Mouse (Mus musculus): Measurements from ENCODE around the gene Mtss1l. TPM values are rescaled to one million over a fixed set of nuclear protein-coding genes. Genes with fewer than 3 reads are reported as not detected.

Gene Mtss1l
- polyA plus RNA-seq, 1 experiment from 2014 or later = 16.2 TPM

DNA sequence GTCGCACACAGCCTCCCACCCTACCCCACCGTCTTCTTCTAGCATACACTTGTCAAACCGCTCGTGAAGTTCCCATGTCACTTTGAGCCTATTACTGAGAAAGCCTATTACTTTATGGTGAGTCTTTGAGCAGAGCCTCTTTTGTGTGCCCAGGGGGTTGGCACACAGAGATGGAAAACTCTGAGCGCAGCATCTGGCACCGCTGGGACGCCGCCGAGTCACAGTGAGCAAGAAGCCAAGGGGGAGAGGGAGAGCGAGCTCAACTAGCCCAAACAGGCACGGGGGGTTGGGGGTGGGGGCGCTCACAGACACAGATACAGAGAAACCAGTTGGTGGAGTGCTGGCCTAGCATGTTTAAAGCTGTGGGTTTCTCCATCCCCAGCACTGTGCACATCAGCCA is 68.3 kb downstream of the Mtss1l start:
- Histone ChIP-seq H3K27me3 (replicated peaks) (no peaks in the 10 kb centered on the region), H3K9me3 (no peaks in the 10 kb centered on the region), H3K36me3 (no peaks in the 10 kb centered on the region), H3K27ac (no peak overlapping the region), H3K4me3 (replicated peaks) (no peak overlapping the region), H3K4me1 (peaks cover 15% of the 10 kb centered on the region), H3K9ac (no peak overlapping the region), H3K4me2 (no peak overlapping the region)
- ATAC-seq (ENCODE audit: insufficient read depth, low FRiP score, low read depth) = no peak
- WGBS = 55% methylated on average over 12 of the region's 12 CpGs

DNA sequence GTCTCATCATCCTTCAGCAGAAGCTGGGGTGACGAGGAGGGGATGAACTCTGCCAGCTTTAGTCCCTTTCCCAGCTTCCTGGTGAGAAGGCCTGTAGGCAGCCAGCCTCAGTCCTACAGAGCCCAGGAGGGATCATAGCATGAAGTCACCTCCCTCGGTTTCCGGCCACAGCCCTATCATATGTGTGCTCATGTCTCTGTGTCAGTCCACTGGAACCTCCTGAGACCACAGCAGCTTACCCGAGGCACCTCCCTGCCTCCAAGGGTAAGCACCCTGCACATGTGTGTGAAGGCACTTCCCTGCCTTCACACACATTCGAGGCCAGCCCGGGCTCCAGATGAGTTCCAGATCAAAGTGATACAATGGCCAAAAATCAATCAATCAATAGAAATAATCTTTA is 69.0 kb downstream of the Mtss1l start:
- H3K27ac ChIP-seq = no peak overlapping the region
- 34% methylated on average over 6 of the region's 6 CpGs for WGBS

More for the DNA sequence above, 69.0 kb downstream of the Mtss1l start:
- Histone ChIP-seq H3K27me3 (replicated peaks) (no peaks in the 10 kb centered on the region), H3K36me3 (no peaks in the 10 kb centered on the region), H3K4me1 (peaks cover 15% of the 10 kb centered on the region), H3K9me3 (no peaks in the 10 kb centered on the region), H3K4me3 (replicated peaks) (no peak overlapping the region), H3K4me2 (no peak overlapping the region), H3K9ac (no peak overlapping the region)
- ATAC-seq (ENCODE audit: insufficient read depth, low FRiP score, low read depth) = no peak

Other genes starting within 250 kb of the Mtss1l start
- gene Vac14, start 102.9 kb upstream of the Mtss1l start, polyA plus RNA-seq (2015; fragmentation: Nextera tagmentation; extraction: Ambion mirVana) = 16.4 and 20.1 TPM in 2 replicates
- 3.2 and 3.4 TPM in 2 replicates for gene Il34, start 84.4 kb downstream of the Mtss1l start, polyA plus RNA-seq (2015; fragmentation: Nextera tagmentation; extraction: Ambion mirVana)
- 65.0 and 73.1 TPM in 2 replicates for gene Cog4, start 125.1 kb downstream of the Mtss1l start, polyA plus RNA-seq (2015; fragmentation: Nextera tagmentation; extraction: Ambion mirVana)
- 122 and 127 TPM in 2 replicates for gene Sf3b3, start 125.3 kb downstream of the Mtss1l start, polyA plus RNA-seq (2015; fragmentation: Nextera tagmentation; extraction: Ambion mirVana)
- 10.6 and 11.4 TPM in 2 replicates for gene Fuk, start 181.0 kb downstream of the Mtss1l start, polyA plus RNA-seq (2015; fragmentation: Nextera tagmentation; extraction: Ambion mirVana)
- gene St3gal2, start 198.4 kb downstream of the Mtss1l start, polyA plus RNA-seq (2015; fragmentation: Nextera tagmentation; extraction: Ambion mirVana) = 17.1 and 17.6 TPM in 2 replicates

Data from stomach, embryonic 15.5 days (tissue).